Mouse (Mus musculus): Measurements from ENCODE around the gene Gzma. TPM values are rescaled to one million over a fixed set of nuclear protein-coding genes. Genes with fewer than 3 reads are reported as not detected.

The Gzma gene
- not detected in 2 replicates for polyA plus RNA-seq (2016; fragmentation: Nextera tagmentation; extraction: Ambion mirVana)

DNA sequence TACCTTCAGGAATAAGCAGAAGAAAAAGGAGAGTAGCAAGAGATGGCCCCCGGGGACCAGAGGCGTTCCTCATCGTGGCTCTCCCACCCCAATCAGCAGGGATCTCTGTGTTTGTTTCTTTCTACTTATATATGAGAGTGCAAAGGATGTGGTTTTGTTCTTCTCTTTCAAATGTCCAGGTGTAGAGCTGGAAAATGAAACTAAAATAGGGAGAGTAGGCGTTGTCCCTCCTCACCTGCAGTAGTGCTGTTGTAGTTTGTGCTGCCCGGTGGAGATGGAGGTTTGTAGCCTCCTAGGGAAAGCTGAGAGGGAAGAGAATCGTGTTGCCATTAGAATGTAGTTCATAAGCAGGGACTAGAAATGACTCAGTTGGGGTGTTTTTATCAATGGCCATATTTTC is at the start of gene Gzma:
TSS of gene Gzma (minus strand) at position 103 of the 400 bp plus-strand sequence.
- Histone ChIP-seq H3K9me3 (no peaks in the 10 kb centered on the region), H3K27me3 (no peaks in the 10 kb centered on the region), H3K4me2 (replicated peaks) (no peak within 1 kb of the TSS), H3K27ac (no peak within 1 kb of the TSS), H3K9ac (no peak within 1 kb of the TSS), H3K36me3 (no peaks in the 10 kb centered on the region), H3K4me3 (no peak within 1 kb of the TSS), H3K4me1 (no peaks in the 10 kb centered on the region)
- 93% methylated on average over 6 of the region's 6 CpGs for WGBS
- no peak for ATAC-seq (ENCODE audit: insufficient number of reproducible peaks, insufficient read depth, low FRiP score, low TSS enrichment)

DNA sequence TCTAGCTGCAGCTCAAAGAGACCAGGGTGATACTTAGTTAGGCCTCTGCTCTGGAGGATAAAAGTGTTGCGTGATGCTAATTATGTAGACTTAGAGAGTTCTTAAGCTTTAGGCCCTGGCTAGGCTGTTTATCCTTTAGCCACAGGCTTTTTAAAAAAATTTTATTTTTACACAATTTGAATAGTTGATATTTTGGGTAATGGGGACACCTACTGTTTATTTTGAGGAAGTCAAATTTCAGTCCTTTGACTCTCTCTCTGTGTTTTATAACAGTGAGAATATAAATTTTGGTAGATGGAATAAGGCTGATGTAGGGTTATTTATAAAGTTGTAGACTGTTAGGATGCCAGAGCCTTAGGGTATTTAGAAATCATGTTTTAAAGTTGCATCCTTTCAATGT is 38.8 kb upstream of the Gzma start:
- no peak for ATAC-seq (ENCODE audit: insufficient number of reproducible peaks, insufficient read depth, low FRiP score, low TSS enrichment)
- Histone ChIP-seq H3K9ac (no peak overlapping the region), H3K9me3 (no peaks in the 10 kb centered on the region), H3K27ac (no peak overlapping the region), H3K36me3 (no peaks in the 10 kb centered on the region), H3K27me3 (no peaks in the 10 kb centered on the region), H3K4me2 (replicated peaks) (no peak overlapping the region), H3K4me1 (no peaks in the 10 kb centered on the region), H3K4me3 (no peak overlapping the region)
- 79% methylated on average over 1 of the region's 1 CpGs for WGBS

DNA sequence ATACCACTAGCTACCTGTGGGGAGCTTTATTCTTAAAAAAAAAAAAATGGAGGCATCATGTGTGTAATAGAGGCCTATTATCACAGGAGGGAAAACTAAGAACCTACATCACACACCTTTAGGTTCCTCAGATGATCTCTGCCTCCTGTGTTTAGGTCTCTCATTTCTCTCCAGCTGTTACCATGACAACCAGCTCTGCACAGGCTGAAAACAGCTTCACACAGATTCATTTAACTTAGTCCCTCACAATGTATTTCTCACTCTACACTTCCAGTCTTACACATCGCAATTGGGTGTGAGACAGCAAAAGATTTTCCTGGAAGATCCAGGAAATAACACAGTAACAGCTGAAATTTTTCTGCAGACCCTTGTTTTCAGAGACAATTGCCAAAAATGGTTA is 29.2 kb upstream of the Gzma start:
- Histone ChIP-seq H3K9me3 (no peaks in the 10 kb centered on the region), H3K9ac (no peak overlapping the region), H3K4me3 (no peak overlapping the region), H3K27me3 (no peaks in the 10 kb centered on the region), H3K4me1 (no peaks in the 10 kb centered on the region), H3K36me3 (no peaks in the 10 kb centered on the region), H3K27ac (no peak overlapping the region), H3K4me2 (replicated peaks) (no peak overlapping the region)
- no peak for ATAC-seq (ENCODE audit: insufficient number of reproducible peaks, insufficient read depth, low FRiP score, low TSS enrichment)
- WGBS = 95% methylated on average over 1 of the region's 1 CpGs

DNA sequence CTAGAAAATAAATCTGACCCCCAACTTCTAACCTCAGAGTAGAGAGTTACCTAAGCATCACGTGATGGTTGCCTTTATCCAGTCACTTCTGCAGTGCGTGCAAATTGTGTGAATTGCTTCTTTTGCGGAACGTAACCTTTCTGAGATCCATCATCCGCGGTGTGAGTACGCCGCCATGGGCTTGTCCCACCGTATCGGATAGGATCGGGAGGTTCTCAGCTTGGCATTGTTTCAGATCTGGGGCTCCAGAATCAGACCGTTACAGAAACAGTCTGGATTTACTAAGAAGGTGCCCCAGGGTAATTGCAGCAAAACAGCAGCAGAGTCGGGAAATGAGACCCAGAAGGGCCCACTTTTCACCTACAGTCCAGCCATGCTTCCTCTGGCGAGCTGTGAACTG is 20.5 kb upstream of the Gzma start:
- H3K27ac ChIP-seq = no peak overlapping the region
- WGBS = 82% methylated on average over 14 of the region's 14 CpGs
- no peak for ATAC-seq (ENCODE audit: insufficient number of reproducible peaks, insufficient read depth, low FRiP score, low TSS enrichment)

DNA sequence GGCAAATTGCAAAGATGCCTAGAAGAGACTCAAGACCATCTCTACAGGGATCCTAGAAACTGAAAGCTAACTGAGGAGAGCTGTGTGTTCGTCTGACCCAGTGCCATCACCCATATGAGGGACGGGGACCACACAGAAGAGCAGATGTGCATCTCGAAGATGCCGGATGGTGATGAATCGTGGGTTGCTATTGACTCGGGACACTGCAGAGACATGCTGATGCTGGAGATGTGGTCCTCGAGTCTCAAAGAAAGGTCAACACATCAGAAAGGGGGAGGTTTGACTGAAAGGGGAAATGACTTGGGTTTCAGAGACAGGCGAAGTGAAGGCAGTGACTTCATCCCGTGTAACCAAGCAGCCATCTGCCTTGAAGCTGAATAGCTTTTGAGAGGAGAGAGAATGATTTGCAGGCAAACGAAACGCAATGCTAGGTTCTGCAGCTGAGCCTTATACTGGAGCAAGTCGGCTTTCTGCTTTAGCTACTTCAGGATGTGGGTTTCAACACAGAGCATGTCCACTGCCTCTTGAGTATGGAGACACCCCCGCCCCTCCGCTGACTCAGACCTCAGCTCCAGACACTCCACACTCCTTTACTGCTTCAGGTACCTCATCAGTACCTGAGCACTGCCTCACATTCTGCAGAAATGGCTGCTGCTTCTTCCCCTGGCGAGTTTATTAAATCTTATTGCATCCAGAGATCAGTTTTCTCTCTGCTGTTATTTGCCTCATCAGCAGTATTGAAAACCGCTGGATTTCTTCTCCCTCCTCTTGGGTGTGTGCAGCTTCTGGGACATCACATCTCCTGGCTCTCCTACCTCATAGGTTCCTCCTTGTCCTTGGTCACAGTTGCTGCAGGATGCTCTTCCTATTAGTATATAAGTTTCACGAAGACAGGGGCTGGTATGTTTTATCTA is 19.8 kb upstream of the Gzma start:
- H3K4me2 ChIP-seq (replicated peaks) = no peak overlapping the region
- H3K36me3 ChIP-seq = no peaks in the 10 kb centered on the region
- H3K27me3 ChIP-seq = no peaks in the 10 kb centered on the region
- whole genome bisulfite sequencing = 86% methylated on average over 17 of the region's 17 CpGs
- H3K9ac ChIP-seq = no peak overlapping the region
- ATAC-seq (ENCODE audit: insufficient number of reproducible peaks, insufficient read depth, low FRiP score, low TSS enrichment) = no peak
- no peaks in the 10 kb centered on the region for H3K9me3 ChIP-seq
- no peak overlapping the region for H3K4me3 ChIP-seq
- no peaks in the 10 kb centered on the region for H3K4me1 ChIP-seq
- no peak overlapping the region for H3K27ac ChIP-seq

More for the DNA sequence above, 20.5 kb upstream of the Gzma start:
- Histone ChIP-seq H3K9ac (no peak overlapping the region), H3K4me1 (no peaks in the 10 kb centered on the region), H3K27me3 (no peaks in the 10 kb centered on the region), H3K4me3 (no peak overlapping the region), H3K36me3 (no peaks in the 10 kb centered on the region), H3K4me2 (replicated peaks) (no peak overlapping the region), H3K9me3 (no peaks in the 10 kb centered on the region)

DNA sequence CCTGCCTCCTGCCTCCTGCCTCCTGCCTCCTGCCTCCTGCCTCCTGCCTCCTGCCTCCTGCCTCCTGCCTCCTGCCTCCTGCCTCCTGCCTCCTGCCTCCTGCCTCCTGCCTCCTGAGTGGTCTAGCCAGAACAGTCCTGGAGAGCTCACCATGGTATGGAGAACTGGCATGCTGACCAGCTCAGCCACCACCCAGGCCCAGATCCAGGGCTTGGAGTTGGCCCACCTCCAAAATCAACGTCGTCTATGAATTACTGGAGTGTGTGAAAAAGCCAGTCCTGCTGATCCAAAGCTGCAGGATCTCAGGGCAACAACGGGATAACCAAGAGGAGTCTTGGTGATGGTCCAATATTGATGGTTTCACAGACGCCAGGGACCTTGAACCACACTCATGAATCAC is 18.2 kb upstream of the Gzma start:
- Histone ChIP-seq H3K4me2 (replicated peaks) (no peak overlapping the region), H3K4me3 (no peak overlapping the region), H3K9ac (no peak overlapping the region), H3K27me3 (no peaks in the 10 kb centered on the region), H3K36me3 (no peaks in the 10 kb centered on the region), H3K4me1 (no peaks in the 10 kb centered on the region), H3K27ac (no peak overlapping the region), H3K9me3 (no peaks in the 10 kb centered on the region)
- WGBS = 80% methylated on average over 4 of the region's 4 CpGs
- no peak for ATAC-seq (ENCODE audit: insufficient number of reproducible peaks, insufficient read depth, low FRiP score, low TSS enrichment)

DNA sequence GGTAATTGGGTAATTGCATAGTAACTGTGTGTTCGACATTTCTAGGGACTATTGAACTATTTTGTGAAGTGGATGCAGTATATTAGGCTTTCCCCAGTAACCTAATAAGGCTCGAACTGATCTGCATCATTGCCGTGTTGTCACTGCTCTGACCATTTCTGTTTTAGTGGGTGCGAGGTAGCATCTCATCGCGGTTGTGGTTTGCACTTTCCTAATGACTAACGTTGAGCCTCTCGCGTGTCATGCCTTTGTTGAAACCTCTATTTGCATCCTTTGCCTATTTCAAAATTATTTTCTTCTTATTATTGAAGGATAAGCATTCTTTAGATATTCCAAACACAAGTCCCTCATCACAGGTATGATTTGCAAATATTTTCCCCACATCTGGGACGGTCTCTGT is 4.0 kb upstream of the Gzma start:
- no peak overlapping the region for H3K4me3 ChIP-seq
- no peak overlapping the region for H3K9ac ChIP-seq
- H3K9me3 ChIP-seq = no peaks in the 10 kb centered on the region
- no peak overlapping the region for H3K4me2 ChIP-seq (replicated peaks)
- H3K27me3 ChIP-seq = no peaks in the 10 kb centered on the region
- H3K36me3 ChIP-seq = no peaks in the 10 kb centered on the region
- WGBS = 82% methylated on average over 10 of the region's 10 CpGs
- no peak overlapping the region for H3K27ac ChIP-seq
- H3K4me1 ChIP-seq = no peaks in the 10 kb centered on the region
- no peak for ATAC-seq (ENCODE audit: insufficient number of reproducible peaks, insufficient read depth, low FRiP score, low TSS enrichment)

DNA sequence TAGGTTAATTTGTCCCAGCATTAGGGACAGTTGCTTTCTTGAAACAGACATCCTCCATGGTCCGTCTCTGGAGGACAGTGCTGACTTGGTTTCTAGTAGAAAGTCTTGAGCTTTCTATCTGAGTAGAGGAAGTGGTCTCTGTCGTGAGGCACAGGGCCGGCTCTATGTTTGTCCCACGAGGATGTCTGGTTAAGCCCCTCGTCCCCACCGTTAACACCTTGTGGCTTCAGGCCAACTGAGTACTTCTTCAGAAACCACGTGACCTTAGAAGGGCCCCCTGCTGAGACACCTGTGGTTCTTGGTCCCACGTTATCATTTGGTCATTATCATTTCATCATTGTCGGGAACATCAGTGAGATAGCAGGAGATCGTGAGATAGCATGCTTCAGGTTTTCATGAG is 1.0 kb upstream of the Gzma start:
- H3K9me3 ChIP-seq = no peaks in the 10 kb centered on the region
- no peak overlapping the region for H3K9ac ChIP-seq
- H3K27me3 ChIP-seq = no peaks in the 10 kb centered on the region
- no peak overlapping the region for H3K4me2 ChIP-seq (replicated peaks)
- H3K4me1 ChIP-seq = no peaks in the 10 kb centered on the region
- 73% methylated on average over 10 of the region's 10 CpGs for WGBS
- ATAC-seq (ENCODE audit: insufficient number of reproducible peaks, insufficient read depth, low FRiP score, low TSS enrichment) = no peak
- no peak overlapping the region for H3K27ac ChIP-seq
- H3K36me3 ChIP-seq = no peaks in the 10 kb centered on the region
- no peak overlapping the region for H3K4me3 ChIP-seq

DNA sequence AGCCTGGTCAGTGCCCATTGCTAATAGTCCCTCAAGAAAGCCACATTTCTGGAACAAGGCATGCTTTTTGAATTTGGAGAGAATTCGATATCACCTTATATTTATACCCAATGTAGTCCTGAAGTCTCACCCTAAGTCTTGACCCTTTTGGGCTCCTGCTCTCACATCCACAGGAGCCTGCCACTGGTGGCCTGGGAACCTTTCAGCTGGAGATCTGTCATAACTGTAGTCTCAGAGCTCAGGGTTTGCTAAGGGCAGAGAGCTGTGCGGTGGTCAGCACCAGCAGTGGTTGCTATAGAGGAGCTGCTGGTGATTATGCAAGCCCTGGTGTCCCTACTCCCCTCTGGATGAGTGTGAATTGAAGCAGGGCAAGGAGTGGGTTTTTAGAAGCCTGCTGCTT is 2.4 kb downstream of the Gzma start:
- 94% methylated on average over 2 of the region's 2 CpGs for WGBS
- Histone ChIP-seq H3K4me2 (replicated peaks) (no peak overlapping the region), H3K27me3 (no peaks in the 10 kb centered on the region), H3K9ac (no peak overlapping the region), H3K4me3 (no peak overlapping the region), H3K27ac (no peak overlapping the region), H3K9me3 (no peaks in the 10 kb centered on the region), H3K36me3 (no peaks in the 10 kb centered on the region), H3K4me1 (no peaks in the 10 kb centered on the region)
- ATAC-seq (ENCODE audit: insufficient number of reproducible peaks, insufficient read depth, low FRiP score, low TSS enrichment) = no peak

DNA sequence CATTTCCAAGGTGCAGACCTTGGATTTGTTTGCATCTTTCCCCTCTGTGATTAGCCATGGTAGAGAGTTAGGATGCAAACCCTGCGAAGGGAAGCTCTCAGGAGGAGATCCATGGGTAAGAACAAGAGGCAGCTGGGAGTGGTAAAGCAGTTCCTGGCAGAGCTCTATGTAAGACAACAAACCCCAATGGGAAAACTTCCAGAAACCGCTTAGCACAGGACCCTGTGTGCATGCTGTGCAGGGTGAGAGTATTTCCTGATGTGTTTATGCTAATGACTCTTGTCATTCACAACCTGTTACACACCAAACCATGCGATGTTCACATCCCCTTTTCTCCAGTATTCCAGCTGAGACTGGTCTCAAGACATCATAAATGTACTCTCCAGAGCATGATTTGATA is 3.8 kb downstream of the Gzma start:
- H3K36me3 ChIP-seq = no peaks in the 10 kb centered on the region
- ATAC-seq (ENCODE audit: insufficient number of reproducible peaks, insufficient read depth, low FRiP score, low TSS enrichment) = no peak

DNA sequence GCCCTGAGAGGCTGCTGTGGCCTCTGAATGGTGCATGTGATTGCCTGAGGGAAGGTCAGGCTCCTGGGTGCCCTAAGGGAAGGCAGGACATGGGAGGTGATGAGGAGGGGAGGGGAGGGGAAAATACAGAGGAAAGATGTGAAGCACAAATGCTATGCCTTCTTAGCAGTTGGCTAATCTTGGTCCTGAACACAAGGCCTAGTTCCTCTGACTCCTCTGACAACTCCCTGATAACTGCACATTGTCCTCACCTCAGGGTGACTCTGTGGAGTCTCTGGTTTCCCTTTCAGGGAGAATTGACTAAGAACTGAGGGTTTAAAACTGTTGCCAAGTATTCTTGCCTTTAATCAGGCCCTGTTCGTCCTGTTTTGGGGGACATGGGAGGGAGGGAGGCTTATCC is 6.2 kb downstream of the Gzma start:
- ATAC-seq (ENCODE audit: insufficient number of reproducible peaks, insufficient read depth, low FRiP score, low TSS enrichment) = no peak
- no peaks in the 10 kb centered on the region for H3K36me3 ChIP-seq
- no peak overlapping the region for H3K27ac ChIP-seq
- no peaks in the 10 kb centered on the region for H3K4me1 ChIP-seq
- H3K4me2 ChIP-seq (replicated peaks) = no peak overlapping the region
- H3K9ac ChIP-seq = no peak overlapping the region
- 50% methylated on average over 1 of the region's 1 CpGs for WGBS
- no peak overlapping the region for H3K4me3 ChIP-seq
- H3K27me3 ChIP-seq = no peaks in the 10 kb centered on the region
- H3K9me3 ChIP-seq = no peaks in the 10 kb centered on the region

More for the DNA sequence above, 3.8 kb downstream of the Gzma start:
- Histone ChIP-seq H3K27ac (no peak overlapping the region), H3K9ac (no peak overlapping the region), H3K4me1 (no peaks in the 10 kb centered on the region), H3K27me3 (no peaks in the 10 kb centered on the region), H3K4me3 (no peak overlapping the region), H3K4me2 (replicated peaks) (no peak overlapping the region), H3K9me3 (no peaks in the 10 kb centered on the region)
- 71% methylated on average over 3 of the region's 3 CpGs for WGBS

DNA sequence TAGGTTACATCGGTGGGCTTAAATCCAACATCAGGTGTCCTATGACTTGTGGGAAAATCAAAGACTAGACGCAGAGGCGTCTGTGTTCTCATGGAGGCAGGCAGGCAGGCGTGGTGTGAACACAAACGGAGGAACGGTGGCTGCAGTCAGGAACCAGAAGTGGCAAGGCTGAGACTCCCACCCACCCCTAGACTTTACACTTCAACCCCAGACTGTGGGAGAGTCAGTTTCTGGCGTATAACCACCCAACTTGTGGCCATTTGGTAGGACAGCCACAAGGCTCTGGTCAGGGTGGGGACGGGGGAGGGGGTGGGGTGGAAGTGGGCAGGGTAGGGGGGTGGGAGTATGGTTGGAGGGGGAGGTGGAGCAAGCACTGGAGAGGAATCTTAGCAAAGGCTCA is 10.3 kb downstream of the Gzma start:
- Histone ChIP-seq H3K4me2 (replicated peaks) (no peak overlapping the region), H3K27me3 (no peaks in the 10 kb centered on the region), H3K36me3 (no peaks in the 10 kb centered on the region), H3K4me1 (no peaks in the 10 kb centered on the region), H3K9ac (no peak overlapping the region), H3K27ac (no peak overlapping the region), H3K4me3 (no peak overlapping the region), H3K9me3 (no peaks in the 10 kb centered on the region)
- 90% methylated on average over 8 of the region's 8 CpGs for WGBS
- ATAC-seq (ENCODE audit: insufficient number of reproducible peaks, insufficient read depth, low FRiP score, low TSS enrichment) = no peak
